Mouse (Mus musculus) bone marrow macrophage, adult 2 months (primary cell): Measurements from ENCODE around the gene Socs5.

Source experiments
- CTCF ChIP-seq: IDR thresholded peaks from 2 replicates; pipeline ENCODE4 v1.5.1; 2012; ENCODE audit warnings: low read depth, mild to moderate bottlenecking, low read length, moderate library complexity
- POLR2A ChIP-seq: IDR thresholded peaks from 2 replicates; pipeline ENCODE4 v1.6.1; 2012; ENCODE audit warnings: mild to moderate bottlenecking, low read depth, low read length, borderline replicate concordance

DNA sequence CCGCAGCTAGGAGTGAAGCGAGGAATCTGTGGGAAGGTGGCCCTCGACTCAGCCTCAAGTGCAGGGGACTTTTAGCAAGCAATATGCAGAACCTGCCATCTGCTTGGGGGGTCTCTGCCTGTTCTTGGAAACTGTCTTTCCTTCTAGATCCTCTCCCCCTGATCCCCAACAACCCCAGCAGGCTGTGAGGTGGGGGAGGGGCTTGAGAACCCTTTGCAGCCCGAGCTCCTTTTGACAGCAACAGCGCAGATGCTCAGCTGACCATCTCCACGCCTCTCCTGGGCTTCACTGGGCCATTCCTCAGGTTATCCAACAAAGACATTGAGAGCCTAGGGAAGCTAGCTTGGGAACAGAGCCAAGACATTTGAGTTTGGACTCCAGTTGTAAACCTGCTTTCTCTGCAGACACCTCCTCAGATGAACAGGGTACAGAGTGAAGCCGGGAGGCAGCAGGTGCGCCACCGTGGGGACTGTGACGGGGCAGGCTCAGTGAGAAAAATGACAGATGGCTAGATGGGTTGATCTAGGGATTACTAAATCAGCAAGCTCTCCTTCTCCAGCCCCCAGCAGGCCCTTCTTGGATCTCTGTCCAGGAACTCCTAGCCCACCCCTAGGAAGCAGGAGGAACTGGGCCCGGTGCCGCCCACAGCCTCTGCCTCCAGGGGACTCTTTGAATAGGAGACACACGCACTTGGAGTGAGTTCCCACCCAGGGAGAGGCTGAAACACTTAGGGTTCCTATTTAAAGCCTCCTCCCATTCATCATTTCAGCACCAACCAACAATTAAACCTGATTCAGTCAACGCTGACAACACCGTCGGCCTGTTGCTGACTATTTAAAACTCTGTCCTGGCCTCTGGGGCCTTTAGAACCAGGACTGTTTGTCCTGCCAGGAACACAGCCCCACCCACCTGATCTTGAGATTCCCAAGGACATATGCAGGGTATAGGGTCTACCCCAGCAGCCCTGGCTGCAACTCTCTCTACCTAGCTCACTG is 71.4 kb downstream of the Socs5 start:
- no peak for TF ChIP-seq POLR2A
- TF ChIP-seq CTCF, result no peak
